Mouse (Mus musculus): ENCODE results near the gene Foxd4. TPM values are rescaled to one million over a fixed set of nuclear protein-coding genes. Genes with fewer than 3 reads are reported as not detected.
"Not testable (repeated sequence)": the region's sequence is repeated elsewhere in the genome, so short reads cannot be mapped to it uniquely, and the experiment has no call there.

Foxd4 gene
- total RNA-seq, 2 experiments from 2014 or later: not detected

GRCm38 (mm10) chr19:24881237-24881636 is 19.8 kb downstream of the Foxd4 start:
- intact Hi-C loops (cut with DNase I): no loop called here
- DNase-seq: no peak

GRCm38 (mm10) chr19:24875129-24875870 is 25.7 kb downstream of the Foxd4 start, which contains the start of gene Gm10053:
TSS of gene Gm10053 (plus strand) at chr19:24875686.
- DNase-seq; intact Hi-C loops (cut with DNase I): not testable (repeated sequence)

DNA sequence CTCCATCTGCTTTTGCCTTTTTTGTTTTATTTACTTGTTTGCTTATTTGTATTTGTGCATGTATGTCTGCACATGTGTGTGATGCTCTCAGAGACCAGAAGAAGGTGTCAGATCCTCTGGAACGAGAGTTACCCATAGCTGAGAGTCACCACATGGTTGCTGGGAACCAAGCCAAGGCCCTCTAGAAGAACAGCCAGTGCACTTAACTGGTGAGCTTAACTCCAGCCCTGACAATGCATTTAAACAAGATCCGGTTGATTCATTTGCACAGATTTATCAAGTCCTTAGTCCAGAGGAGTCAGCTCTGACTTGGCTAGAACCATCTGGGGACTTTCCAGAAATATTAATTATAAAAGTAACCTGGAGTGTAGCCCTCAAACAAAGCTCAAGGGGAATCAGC is 27.1 kb downstream of the Foxd4 start:
- peak; percentile 34 to 44 for DNase-seq
- intact Hi-C loops (cut with DNase I): loop anchor here (5.0 kb wide), 1 partner anchor 572 kb away; no protein-coding TSS in a partner anchor

- DNase-seq: peak; percentile 72 to 83
- intact Hi-C loops (cut with DNase I): loop anchor here (1.0 to 5.0 kb wide), 3 partner anchors 166 to 569 kb away; no protein-coding TSS in a partner anchor
Observed at GRCm38 (mm10) chr19:24871037-24871635, 29.9 kb downstream of the Foxd4 start.

DNA sequence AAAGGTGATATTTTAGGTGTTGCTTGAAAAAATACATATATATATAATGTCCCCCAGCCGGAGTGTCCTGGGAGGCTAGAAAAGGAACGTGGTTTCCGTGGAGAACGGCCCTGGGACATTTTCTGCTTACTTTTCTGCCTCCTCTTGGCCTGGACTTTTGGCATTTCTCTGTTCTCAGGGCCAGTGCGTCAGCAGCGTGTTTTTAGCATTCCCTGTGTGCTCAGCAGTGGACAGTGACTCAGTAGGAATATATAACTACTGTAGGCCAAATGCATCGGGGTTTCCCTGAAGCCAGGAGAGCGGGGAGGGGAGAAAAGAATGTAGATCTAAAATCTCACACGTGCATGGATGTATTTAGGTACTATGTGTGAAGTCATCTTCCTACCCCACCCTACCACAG is 35.6 kb downstream of the Foxd4 start:
- intact Hi-C loops (cut with DNase I): no loop called here
- no peak for DNase-seq

GRCm38 (mm10) chr19:24861612-24862451 is 39.2 kb downstream of the Foxd4 start, which contains the start of gene Pgm5:
TSS of gene Pgm5 (minus strand) at chr19:24861855.
- peak; percentile 74 to 75 for DNase-seq
- intact Hi-C loops (cut with DNase I): loop anchor here (5.0 kb wide), 1 partner anchor 65 kb away; no protein-coding TSS in a partner anchor

GRCm38 (mm10) chr19:24861276-24861611 is 39.8 kb downstream of the Foxd4 start:
- no peak for DNase-seq
- intact Hi-C loops (cut with DNase I): loop anchor here (5.0 kb wide), 1 partner anchor 64 kb away; no protein-coding TSS in a partner anchor

- DNase-seq: peak; percentile 62 to 73
- intact Hi-C loops (cut with DNase I): no loop called here
Observed at GRCm38 (mm10) chr19:24851456-24852315, 49.3 kb downstream of the Foxd4 start.

Small RNA genes lying within 50 kb of the gene (microRNA-seq; reads per million reads assigned to microRNA genes)
- gene Mir3084-1: 0 reads per million in 2 experiments

Other genes starting within 250 kb of the Foxd4 start
- under 1 TPM; 0.27 to 0.43 TPM for gene Tmem252, start 227.2 kb downstream of the Foxd4 start, total RNA-seq (2021)
- 10 to 100 TPM; 84.6 to 88.8 TPM for gene Pgm5, start 39.3 kb downstream of the Foxd4 start, total RNA-seq (2021)
- 1,000 to 10,000 TPM; 1,073 to 1,123 TPM for gene Gm10053, start 25.5 kb downstream of the Foxd4 start, total RNA-seq (2021)
- 1 to 10 TPM; 9.3 to 9.9 TPM for gene Cbwd1, start 60.4 kb upstream of the Foxd4 start, total RNA-seq (2021)
- 10 to 100 TPM; 16.0 to 19.8 TPM for gene Dock8, start 98.3 kb upstream of the Foxd4 start, total RNA-seq (2021)